Mouse (Mus musculus): ENCODE results near the gene Btbd35f29. TPM values are rescaled to one million over a fixed set of nuclear protein-coding genes. Genes with fewer than 3 reads are reported as not detected.
"Not testable (repeated sequence)": the region's sequence is repeated elsewhere in the genome, so short reads cannot be mapped to it uniquely, and the experiment has no call there.

Btbd35f29 gene
- polyA plus RNA-seq, 1 experiment from 2014 or later, result not detected

- H3K4me1 ChIP-seq (ENCODE audit: control insufficient read depth, insufficient read depth, low read length); H3K27ac ChIP-seq (replicated peaks; ENCODE audit: low read depth, low read length): not testable (repeated sequence)
- 96% methylated on average over 2 of the region's 3 CpGs for WGBS
Observed at GRCm38 (mm10) chrX:31165193-31165592, 47.7 kb downstream of the Btbd35f29 start.

More at GRCm38 (mm10) chrX:31165193-31165592, 47.7 kb downstream of the Btbd35f29 start:
- peaks cover 11% of the 10 kb centered on the region; the same call in 1 of the 2 replicates for H3K9me3 ChIP-seq (ENCODE audit: control insufficient read depth, low read length)
- not testable (repeated sequence) for H3K36me3 ChIP-seq (ENCODE audit: control insufficient read depth, insufficient read depth, low read length); H3K27me3 ChIP-seq (ENCODE audit: control insufficient read depth, insufficient read depth, low read length); ATAC-seq (ENCODE audit: insufficient number of reproducible peaks, low FRiP score, low TSS enrichment, low read depth); H3K4me3 ChIP-seq (ENCODE audit: low read depth, low read length); H3K4me2 ChIP-seq (ENCODE audit: low read depth, severe bottlenecking); DNase-seq (ENCODE audit: low spot score); H3K9ac ChIP-seq (ENCODE audit: low read length)

Other genes starting within 250 kb of the Btbd35f29 start
- gene Spin2f, start 136.2 kb downstream of the Btbd35f29 start, polyA plus RNA-seq (2014; fragmentation: Nextera tagmentation; extraction: Ambion mirVana), result not detected in 2 replicates
- not detected in 2 replicates for gene Btbd35f26, start 218.8 kb downstream of the Btbd35f29 start, polyA plus RNA-seq (2014; fragmentation: Nextera tagmentation; extraction: Ambion mirVana)